Mouse (Mus musculus) lung, adult 2 months (tissue): ENCODE data around the gene E4f1. TPM values are rescaled to one million over a fixed set of nuclear protein-coding genes. Genes with fewer than 3 reads are reported as not detected.

ENCODE experiments used
- DNase-seq: peaks from one replicate; pipeline ENCODE4 v3.0.0; 2022
- H3K4me1 ChIP-seq: fragments of 200-500 bp; 2 replicates; pipeline ENCODE4 v1.6.1; 2011; ENCODE audit warnings: low read length; ENCODE audit not compliant: control insufficient read depth, insufficient read depth
- H3K4me3 ChIP-seq: fragments of 200-500 bp; replicated peaks from 2 replicates; pipeline ENCODE3; 2011; ENCODE audit warnings: low read depth, mild to moderate bottlenecking, control low read depth, low read length; ENCODE audit errors: extremely low read depth
- CTCF ChIP-seq: fragments of 200-500 bp; IDR thresholded peaks from 2 replicates; pipeline ENCODE4 v1.5.1; 2011; ENCODE audit warnings: mild to moderate bottlenecking, low read length, control low read depth; ENCODE audit not compliant: insufficient read depth
- POLR2A ChIP-seq: fragments of 200-500 bp; IDR thresholded peaks from 2 replicates; pipeline ENCODE4 v1.6.1; 2011; ENCODE audit warnings: low read depth, mild to moderate bottlenecking, control low read depth, low read length, borderline replicate concordance; ENCODE audit errors: extremely low read depth
- WGBS: fragments of 180-500 bp; shearing (Covaris S2); methylation state at CpG from one replicate; pipeline ENCODE4 v1.1.7; 2018; 5-methylcytosine and 5-hydroxymethylcytosine counted together
- polyA plus RNA-seq: library from polyadenylated mRNA; depleted of rRNA; stranded (reverse); fragments of >200 nt; gene quantifications from 2 replicates; pipeline ENCODE4 v1.2.3, GENCODE M21; 2012; rRNA removed

E4f1 gene
- polyA plus RNA-seq, 1 experiment = 90.1 TPM

DNA sequence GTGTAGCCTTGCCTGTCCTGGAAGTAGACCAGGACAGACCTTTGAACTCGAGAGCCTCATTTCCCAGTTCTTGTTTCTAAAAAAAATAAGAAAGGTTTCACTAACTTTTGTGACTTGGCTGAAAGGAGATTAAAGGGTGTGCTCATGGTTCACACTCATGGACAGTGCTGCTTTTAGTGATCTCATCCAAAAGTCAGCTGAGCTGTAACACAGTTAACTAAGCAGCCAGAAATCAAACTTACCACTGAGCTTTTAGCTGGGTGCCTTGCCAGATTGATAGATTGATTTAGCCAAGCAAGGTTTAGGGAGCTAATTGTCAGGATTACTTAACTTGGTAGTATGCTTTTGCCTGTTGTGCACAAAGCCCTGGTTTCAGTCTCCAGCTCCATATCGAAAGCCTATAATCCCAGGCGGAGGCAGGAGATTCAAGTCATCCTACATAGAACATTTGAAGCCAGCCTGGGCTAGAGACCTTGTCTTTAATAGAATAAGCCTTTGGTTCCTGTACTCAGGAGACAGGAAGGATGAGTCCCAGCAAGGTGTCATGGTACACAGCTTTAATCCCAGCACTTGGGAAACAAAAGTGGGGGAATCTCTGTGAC is 54.0 kb downstream of the E4f1 start:
- no peak for TF ChIP-seq POLR2A
- TF ChIP-seq CTCF = no peak
- no peak overlapping the region for H3K4me3 ChIP-seq
- WGBS = 69% methylated on average over 3 of the region's 3 CpGs
- DNase-seq = no peak
- peaks cover 10% of the 10 kb centered on the region for H3K4me1 ChIP-seq

DNA sequence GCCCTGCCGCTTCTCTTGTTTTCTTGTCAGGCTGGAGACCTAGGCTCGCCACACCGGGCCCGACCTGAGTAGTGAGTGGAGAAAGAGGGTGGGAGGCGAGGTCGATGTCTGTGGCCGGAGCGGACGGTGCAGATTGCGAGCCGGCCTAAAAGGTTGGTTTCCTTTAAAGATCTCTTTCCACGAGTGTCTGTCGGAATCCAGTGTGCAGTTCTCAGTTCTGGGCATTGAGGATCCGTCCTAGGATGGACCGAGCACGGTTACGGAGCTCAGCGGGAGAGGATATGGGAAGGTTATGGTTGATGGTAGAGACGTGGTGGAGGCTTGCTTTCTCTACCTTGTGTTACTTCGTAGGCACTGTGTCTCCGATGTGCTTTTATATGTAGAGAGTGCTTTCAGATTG is 55.1 kb downstream of the E4f1 start:
- TF ChIP-seq POLR2A (no peak), CTCF (no peak)
- H3K4me3 ChIP-seq = peak overlapping the region; percentile 80
- peaks cover 10% of the 10 kb centered on the region for H3K4me1 ChIP-seq
- no peak for DNase-seq
- 1% methylated on average over 21 of the region's 21 CpGs for WGBS

DNA sequence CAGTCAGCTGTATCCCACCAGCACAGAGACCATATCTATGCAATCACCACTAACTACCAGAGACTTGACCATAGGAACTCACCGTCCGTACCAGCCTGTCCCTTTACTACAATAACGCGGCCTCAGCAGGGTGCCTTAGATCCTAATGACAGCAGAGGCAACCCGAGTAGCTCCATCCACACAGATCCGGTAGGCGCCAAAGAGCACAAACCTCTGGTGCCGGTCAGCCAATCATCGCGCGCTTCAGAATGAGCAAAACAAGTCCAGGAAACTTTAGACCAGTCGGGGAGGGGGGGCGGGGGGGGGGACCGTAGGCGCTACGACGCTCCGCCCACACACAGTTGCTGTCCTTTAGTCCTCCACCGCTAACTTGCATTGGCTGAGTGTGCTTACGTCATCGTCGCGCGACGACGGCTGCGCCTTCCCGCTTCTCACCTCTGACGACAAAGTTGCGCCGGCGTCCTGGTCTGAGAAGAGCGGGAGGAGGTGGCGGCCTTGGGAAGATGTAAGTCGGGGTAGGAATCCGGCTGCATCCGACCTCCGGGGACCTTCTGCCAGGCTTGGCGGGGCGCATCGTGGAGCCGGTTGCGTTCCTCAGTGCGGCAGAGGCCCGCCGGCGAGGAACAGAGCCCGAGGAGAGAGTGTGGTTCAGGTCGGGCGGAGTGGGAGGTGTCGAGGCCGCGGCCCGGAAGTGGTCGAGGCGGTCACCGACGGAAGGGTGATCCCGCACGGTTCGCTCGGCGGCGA is 55.7 kb downstream of the E4f1 start, which contains the start of gene Rnps1:
Rnps1 (plus strand) TSS at position 336 of the 747 bp plus-strand sequence.
- TF ChIP-seq CTCF = no peak
- TF ChIP-seq POLR2A = peak; percentile 90
- peak within 1 kb of the TSS; percentile 80 for H3K4me3 ChIP-seq
- H3K4me1 ChIP-seq = peaks cover 10% of the 10 kb centered on the region
- under 1% methylated on average over 64 of the region's 64 CpGs for WGBS
- peak; percentile 91 for DNase-seq

DNA sequence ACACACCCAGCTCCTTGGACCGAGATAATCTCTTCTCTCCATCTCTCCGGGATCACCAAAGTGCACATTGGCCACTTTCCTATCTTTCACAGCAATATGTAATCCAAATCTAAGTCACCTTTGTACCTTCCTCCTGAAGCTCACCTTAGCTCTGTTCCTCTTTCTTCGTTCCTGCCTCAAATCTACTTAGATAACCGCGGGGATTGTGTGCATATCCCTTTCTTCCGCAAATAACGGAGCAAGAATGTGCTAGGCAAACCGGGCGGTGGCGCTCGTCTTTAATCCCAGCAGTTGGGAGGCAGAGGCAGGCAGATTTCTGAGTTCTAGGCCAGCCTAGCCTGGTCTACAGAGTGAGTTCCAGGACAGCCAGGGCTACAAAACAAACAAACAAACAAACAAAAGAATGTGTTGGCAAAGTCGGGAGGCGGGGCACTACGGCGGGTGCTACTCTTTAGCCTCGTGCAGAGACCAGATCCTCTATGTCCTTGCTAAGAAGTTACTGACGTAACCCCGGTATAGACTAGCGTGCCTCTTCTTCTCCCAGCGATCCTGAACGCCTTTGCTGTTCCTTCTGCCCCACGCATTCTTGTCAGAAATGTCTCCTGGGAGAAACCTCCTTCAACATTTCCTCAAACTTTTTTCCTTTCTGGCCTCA is 56.4 kb downstream of the E4f1 start:
- 13% methylated on average over 22 of the region's 22 CpGs for WGBS
- H3K4me1 ChIP-seq = peaks cover 10% of the 10 kb centered on the region
- peak overlapping the region; percentile 76 for H3K4me3 ChIP-seq
- no peak for TF ChIP-seq POLR2A
- 0 out of 2 replicates have a peak, but pooled peaks have one; percentile 7 for TF ChIP-seq CTCF
- DNase-seq = peak; percentile 33

DNA sequence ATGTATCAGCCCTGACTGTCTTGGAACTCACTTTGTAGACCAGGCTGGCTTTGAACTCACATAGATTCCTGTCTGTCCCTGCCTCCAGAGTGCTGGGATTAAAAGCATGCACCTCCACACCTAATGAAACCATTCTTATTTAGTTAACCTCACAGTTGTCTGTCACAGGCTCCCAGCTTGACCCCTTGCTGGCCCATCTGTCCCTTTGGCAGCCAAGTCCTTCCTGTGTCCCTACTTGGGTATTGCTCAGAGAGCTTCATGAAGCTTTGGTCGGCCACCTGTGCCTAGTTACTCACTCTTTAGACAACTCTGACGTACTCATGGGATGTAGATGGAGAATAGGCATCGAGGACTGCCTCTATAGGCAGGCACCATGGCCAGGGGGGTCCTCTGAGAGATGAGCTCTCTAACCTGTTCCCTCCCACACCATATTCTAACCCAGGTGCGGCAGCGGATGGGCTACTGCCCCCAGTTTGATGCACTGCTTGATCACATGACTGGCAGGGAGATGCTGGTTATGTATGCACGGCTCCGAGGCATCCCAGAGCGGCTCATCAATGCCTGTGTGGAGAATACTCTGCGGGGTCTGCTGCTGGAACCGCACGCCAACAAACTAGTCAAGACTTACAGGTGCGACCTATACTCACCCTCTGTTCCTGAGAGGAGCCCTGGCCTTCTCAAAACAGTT is 62.9 kb downstream of the E4f1 start:
- TF ChIP-seq POLR2A (no peak), CTCF (no peak)
- H3K4me3 ChIP-seq = no peak overlapping the region
- no peak for DNase-seq
- H3K4me1 ChIP-seq = no peaks in the 10 kb centered on the region
- 85% methylated on average over 12 of the region's 12 CpGs for WGBS

DNA sequence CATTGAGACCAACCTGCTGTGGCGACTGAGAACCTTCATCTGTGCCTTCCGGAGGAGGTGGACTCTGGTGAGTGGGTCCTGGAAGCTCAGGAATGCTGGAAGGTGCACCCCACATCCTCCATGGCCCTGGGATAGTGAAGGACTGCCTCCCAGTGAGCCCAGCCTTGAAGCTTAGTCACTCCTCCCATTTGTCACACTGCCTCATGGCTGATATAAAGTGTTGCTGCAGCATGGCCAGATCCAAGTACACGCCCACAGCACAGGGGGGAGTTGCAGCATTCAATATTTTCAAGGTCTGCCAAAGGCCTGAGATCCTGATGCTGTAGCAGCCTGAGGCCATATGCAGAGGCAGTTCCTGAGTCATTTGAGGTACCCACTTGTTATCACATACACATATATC is 67.7 kb downstream of the E4f1 start:
- TF ChIP-seq POLR2A = no peak
- TF ChIP-seq CTCF = no peak
- no peak overlapping the region for H3K4me3 ChIP-seq
- no peak for DNase-seq
- 69% methylated on average over 3 of the region's 3 CpGs for WGBS
- H3K4me1 ChIP-seq = no peaks in the 10 kb centered on the region

DNA sequence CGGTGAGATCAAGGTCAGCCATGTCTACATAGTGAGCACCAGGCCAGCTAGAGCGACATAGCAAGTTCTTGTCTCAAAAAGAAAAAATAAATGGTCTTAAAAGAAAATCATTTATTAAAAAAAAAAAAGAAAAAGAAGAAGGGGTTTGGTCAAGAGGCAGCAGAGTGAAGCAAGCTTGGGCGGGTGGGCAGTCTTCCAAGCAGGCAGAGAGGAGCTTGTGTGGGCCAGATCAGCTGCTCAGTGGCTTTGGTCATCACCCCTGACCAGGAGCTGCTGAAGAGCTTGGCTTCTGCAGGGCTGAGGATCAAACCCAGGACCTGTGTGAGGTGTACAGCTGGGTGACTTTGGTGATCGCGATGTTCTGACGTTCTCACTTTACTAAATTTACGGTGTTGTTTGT is 75.7 kb downstream of the E4f1 start:
- no peak for DNase-seq
- WGBS = 76% methylated on average over 7 of the region's 7 CpGs
- Histone ChIP-seq H3K4me1 (no peaks in the 10 kb centered on the region), H3K4me3 (no peak overlapping the region)
- no peak for TF ChIP-seq POLR2A
- TF ChIP-seq CTCF = no peak

Other genes starting within 250 kb of the E4f1 start
- gene Tedc2, start 249.5 kb downstream of the E4f1 start, polyA plus RNA-seq = 7.7 and 12.7 TPM in 2 replicates
- gene Ccnf, start 218.8 kb downstream of the E4f1 start, polyA plus RNA-seq = 1.3 and 2.9 TPM in 2 replicates
- gene Abca17, start 119.2 kb downstream of the E4f1 start, polyA plus RNA-seq = 0.40 and 0.78 TPM in 2 replicates
- gene Abca3, start 118.4 kb downstream of the E4f1 start, polyA plus RNA-seq = 231 and 262 TPM in 2 replicates
- gene Rnps1, start 55.7 kb downstream of the E4f1 start, polyA plus RNA-seq = 83.2 and 101 TPM in 2 replicates
- 70.0 and 78.3 TPM in 2 replicates for gene Eci1, start 43.7 kb downstream of the E4f1 start, polyA plus RNA-seq
- gene Dnase1l2, start 27.2 kb downstream of the E4f1 start, polyA plus RNA-seq = 7.7 and 22.4 TPM in 2 replicates
- 39.5 and 46.2 TPM in 2 replicates for gene Pgp, start 79 bp upstream of the E4f1 start, polyA plus RNA-seq
- 0.15 and 0.43 TPM in 2 replicates for gene Bricd5, start 3.6 kb upstream of the E4f1 start, polyA plus RNA-seq
- gene Mlst8, start 8.8 kb upstream of the E4f1 start, polyA plus RNA-seq = 27.5 and 43.2 TPM in 2 replicates
- gene Caskin1, start 18.3 kb upstream of the E4f1 start, polyA plus RNA-seq = 1.7 and 2.1 TPM in 2 replicates
- gene Traf7, start 57.6 kb upstream of the E4f1 start, polyA plus RNA-seq = 237 and 263 TPM in 2 replicates
- gene Rab26, start 63.9 kb upstream of the E4f1 start, polyA plus RNA-seq = 1.1 and 1.2 TPM in 2 replicates
- gene Pkd1, start 79.5 kb upstream of the E4f1 start, polyA plus RNA-seq = 136 and 146 TPM in 2 replicates
- 220 and 230 TPM in 2 replicates for gene Tsc2, start 162.3 kb upstream of the E4f1 start, polyA plus RNA-seq
- gene Nthl1, start 162.4 kb upstream of the E4f1 start, polyA plus RNA-seq = 18.8 and 19.3 TPM in 2 replicates
- 507 and 712 TPM in 2 replicates for gene Slc9a3r2, start 180.0 kb upstream of the E4f1 start, polyA plus RNA-seq
- 77.9 and 131 TPM in 2 replicates for gene Npw, start 188.1 kb upstream of the E4f1 start, polyA plus RNA-seq
- 89.7 and 89.8 TPM in 2 replicates for gene Zfp598, start 199.4 kb upstream of the E4f1 start, polyA plus RNA-seq
- gene Syngr3, start 219.6 kb upstream of the E4f1 start, polyA plus RNA-seq = 0.46 and 0.62 TPM in 2 replicates
- gene Gfer, start 225.8 kb upstream of the E4f1 start, polyA plus RNA-seq = 13.7 and 20.3 TPM in 2 replicates
- gene Noxo1, start 225.9 kb upstream of the E4f1 start, polyA plus RNA-seq = 13.2 and 14.2 TPM in 2 replicates
- gene Tbl3, start 237.3 kb upstream of the E4f1 start, polyA plus RNA-seq = 45.4 and 60.7 TPM in 2 replicates
- gene Rnf151, start 247.8 kb upstream of the E4f1 start, polyA plus RNA-seq = 0.29 and 0.57 TPM in 2 replicates
- gene Rps2, start 247.8 kb upstream of the E4f1 start, polyA plus RNA-seq = 1,603 and 2,135 TPM in 2 replicates